Mouse (Mus musculus): ENCODE measurements around the gene Spag9.
A peak's percentile ranks its signal among the peaks of the same experiment; 100 is the strongest.

Gene Spag9

DNA sequence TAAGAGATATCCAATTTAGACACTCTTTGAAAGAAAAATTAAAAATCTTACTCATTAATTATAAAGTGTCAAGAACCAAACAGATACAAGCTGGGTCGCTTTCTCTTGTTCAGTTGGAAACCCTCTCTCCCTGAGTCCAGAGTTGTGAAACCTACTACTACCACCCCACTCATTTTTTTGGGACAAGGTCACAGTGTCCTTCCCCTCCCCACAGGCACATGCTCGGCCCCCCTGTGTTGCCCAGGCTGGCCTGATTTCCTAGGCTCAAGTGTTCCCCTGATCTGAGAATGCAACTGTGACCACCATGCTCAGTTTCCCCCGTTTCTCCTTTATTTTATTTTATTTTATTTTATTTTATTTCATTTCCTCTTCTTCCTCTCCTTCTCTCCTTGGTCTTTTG lies 158.3 kb downstream of the Spag9 start:
- no peak for DNase-seq (ENCODE audit: low spot score)

DNA sequence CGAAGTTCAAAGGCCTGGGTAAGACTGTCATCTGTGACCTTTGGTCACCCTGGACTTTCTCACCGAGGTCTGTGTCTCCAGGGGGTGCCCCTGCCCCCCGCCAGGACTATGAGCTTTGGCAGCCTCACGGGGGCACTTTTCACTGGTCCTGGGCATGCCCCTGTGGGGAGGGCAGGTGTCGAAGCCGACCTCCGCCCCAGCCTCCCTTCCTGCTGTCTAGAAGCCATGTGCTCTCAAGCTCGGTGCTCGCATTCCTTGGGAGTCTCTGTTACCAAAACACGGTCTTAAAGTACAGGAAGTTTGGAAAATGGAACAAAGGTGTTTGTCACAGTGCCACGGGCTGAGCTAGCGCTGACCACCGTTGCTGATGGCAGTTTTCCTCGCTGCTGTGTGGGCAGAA lies 162.6 kb downstream of the Spag9 start:
- DNase-seq (ENCODE audit: low spot score): no peak

DNA sequence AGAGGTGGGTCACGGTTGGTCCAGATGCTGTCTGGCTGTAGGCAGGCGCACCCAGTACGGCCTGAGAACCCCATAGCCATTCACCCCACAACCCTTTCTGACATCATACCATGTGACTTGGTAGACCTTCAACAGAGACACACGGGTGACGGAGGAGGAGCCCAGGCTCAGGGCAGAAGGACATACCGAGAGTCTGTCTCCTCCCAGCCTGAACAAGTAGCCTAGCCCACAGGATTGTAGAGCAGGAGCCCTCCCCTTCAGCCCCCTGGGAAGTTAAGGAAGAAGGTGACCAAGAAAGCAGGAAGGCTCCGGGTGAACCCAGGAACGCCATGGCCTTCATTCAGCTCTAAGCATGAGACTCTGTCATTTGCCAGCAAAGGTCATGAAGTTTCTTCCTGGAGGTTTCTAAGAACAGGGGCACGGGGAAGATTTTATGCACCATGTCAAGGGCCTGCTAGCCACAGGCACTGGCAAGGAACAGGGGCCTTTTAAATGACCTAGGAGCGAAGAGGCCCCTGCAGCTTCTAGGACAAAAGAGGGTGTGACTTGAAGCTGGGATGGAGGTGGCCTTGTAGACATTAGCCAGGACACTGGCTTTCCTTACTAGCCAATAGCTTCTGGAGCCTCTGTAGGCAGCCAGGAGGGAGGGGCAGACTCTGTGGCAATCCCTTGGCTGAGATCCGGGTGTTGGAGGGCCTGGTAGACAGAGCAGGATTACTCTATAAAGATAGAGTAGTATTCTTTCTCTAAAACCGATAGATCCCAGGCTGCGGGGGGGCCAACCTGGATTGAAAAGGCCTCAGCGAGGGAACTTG lies 163.4 kb downstream of the Spag9 start:
- DNase-seq (ENCODE audit: low spot score): peak; percentile 83

DNA sequence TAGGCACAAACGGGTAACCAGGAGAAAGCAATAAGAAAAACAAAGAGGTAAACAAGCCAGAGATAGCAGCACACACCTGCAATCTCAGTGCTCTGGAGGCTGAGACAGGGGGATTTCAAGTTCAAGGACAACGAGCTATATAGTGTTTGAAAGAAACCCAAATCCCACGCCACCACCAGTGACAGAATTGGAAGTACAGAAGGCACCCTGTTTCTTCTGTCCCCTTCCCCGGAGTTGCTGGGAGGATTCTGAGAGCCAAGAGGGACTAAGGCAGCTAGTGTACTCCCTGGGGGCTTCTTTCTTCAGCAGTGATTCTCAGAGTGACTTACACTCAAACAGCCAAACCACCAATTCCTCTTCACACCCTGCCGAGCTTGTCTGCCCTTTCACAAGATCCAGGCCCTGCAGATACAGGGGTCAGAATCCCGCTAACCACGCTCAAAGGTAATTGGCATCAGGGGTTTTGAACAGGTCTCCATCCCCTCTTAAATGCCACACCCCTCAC lies 164.1 kb downstream of the Spag9 start:
- DNase-seq (ENCODE audit: low spot score): no peak

DNA sequence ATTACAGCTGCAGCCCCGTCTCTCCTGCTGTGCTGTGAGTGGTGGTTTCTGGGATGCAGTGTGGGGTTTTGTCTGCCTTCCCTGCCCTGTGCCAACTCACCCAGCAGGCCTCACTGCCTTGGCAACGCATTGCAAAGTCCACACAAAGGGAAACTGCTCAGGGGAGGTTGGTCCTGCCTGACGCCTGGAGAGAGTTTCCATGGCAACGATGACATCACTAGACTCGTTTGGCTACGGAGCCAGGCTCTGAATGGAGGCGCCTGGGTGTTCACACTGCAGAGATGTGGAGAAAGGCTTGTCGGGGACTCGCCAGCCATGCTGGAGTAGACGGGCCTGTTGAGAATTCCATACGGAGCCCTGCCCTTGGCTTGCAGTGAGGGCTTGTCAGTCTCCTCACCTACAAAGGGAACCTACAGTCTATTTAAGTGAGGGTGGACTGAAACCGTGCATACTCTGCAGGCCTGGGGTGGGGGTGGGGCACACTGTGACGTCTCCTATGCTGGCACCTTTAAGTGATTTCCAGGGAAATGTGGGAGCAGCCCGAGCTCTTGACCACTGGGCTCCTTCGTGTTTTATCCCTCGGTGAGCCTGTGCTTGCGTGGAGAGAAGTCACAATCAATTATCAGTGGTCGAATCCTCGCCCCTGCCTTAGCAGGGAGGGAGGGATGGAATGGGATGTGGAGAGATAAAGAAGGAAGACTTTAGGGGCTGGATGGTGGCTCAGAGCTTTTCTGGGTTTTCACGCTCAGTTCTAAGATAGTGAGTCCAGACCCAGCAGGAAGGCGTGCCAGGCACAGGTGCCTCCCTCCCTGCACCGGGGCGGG lies 164.8 kb downstream of the Spag9 start:
- DNase-seq (ENCODE audit: low spot score): peak; percentile 98

DNA sequence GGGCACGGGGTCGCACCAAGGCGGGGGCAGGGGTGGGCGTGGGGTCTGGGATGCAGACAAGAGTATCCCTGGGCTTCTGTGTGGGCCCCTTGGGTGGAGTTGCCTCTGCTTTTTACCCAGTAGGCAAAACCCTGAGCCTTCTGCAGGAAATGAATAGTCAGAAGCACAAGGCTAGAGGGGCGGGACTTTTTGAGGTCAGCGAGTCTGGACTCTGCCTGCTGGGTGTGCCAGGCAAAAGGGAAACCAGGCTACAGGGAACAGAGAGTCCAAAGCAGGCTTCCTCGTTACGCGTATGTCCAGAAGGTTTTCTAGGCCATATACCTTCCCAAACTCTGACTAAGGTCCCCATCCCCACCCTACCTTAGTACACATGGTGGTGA lies 165.4 kb downstream of the Spag9 start:
- DNase-seq (ENCODE audit: low spot score): peak; percentile 86

DNA sequence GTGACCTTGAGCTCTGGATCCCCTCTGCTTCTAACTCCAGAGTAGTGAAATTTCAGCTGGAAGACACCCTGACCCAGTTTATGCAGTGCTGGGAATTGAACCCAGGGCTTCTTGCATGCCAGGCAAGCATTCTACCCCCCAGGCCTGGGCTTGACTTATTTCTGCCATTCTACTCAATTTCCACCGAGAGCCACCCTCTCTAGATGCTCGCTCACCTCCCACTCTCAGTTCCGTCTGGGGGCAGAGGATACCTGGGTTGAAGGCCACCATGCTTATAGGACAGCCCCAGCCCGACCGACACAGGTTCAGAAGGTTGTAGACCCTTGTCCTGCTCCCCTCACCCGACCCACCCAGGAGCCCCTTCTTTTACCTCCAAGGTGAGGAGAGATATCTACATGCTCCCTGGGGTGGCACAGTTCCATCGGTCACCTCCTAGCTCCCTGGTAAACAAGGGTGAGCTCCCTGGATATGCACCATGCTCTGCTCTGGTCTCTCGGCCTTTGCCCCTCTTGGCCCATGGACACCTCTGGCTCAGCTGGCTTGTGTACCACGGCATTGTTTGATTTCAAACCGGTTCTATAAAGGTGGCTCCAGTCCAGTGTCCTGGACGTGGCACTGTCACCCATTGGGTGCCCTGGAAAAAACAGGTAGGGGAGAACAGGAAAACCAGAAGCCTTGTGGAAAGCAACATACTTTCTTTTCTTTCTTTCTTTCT lies 166.1 kb downstream of the Spag9 start:
- no peak for DNase-seq (ENCODE audit: low spot score)

DNA sequence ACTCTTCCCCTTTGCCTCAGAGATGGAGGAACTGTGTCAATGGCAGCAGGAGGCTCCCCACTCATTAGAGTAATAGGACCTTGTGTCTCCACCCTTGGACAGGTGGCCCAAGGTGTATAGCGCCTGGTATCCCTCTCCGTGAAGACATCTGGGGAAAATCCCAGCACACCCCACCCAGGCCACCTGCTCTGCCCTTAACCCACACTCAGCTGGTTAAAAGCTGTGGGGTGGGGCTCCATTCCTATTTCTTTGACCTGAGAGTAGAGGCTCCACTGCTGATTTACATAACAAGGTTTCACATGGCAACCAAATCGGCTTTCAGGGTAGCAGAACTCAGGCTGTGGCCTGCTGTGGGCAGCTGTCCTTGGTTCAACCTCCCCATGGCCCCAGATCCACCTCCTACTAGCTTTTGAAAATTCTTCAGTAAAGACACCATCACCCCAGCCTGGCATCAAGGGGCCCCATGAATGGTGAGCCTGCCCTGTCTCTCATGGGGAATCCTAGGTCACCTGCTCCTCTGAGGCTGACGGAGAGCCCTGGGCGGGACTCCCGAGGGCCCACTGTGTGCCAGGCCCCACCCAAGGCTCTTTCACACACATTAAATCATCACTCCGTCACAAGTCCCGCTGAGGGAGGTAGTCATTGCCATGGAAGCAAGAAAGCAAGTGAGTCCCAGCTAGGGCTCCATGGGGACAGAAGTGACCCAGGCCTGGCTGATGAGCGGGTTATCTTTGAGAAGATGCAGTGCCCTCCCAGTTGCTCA lies 167.3 kb downstream of the Spag9 start:
- no peak for DNase-seq (ENCODE audit: low spot score)

DNA sequence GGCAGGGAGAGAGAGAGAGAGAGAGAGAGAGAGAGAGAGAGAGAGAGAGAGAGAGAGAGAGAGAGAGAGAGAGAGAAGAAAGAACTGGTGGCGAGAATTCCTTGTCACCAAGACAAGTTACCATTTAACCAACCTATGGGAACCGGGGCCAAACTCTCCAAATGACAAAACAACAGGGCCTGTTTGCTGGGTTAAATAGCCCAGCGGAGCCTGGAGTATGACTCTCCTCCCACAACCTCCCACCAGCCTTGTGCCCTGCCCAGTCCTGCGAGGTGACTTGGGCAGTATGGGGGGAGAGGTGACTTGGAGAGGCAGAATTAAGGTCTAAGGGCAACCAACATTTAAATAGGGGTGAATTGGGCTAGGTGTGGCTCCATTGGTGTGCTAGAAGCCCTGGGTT lies 169.9 kb downstream of the Spag9 start:
- DNase-seq (ENCODE audit: low spot score): no peak

DNA sequence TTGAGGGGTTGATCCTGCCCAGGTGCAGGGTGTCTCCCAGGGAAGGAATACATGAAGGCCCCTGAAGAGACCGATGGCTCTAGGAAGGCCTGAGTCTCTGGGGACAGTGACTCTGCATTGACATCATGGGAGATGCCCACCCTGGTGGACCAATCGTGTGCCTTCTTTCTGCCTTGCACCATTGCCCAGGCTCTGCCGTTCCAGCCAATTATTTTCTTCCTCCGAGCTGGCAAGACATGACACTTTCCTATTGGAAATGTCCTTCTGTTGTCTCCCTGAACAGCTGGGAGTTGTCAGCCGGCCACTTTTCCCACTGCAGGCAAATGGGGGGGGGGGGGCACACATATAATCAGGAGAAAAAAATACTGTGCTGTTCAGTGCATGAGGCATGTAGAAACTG lies 172.3 kb downstream of the Spag9 start:
- no peak for DNase-seq (ENCODE audit: low spot score)

DNA sequence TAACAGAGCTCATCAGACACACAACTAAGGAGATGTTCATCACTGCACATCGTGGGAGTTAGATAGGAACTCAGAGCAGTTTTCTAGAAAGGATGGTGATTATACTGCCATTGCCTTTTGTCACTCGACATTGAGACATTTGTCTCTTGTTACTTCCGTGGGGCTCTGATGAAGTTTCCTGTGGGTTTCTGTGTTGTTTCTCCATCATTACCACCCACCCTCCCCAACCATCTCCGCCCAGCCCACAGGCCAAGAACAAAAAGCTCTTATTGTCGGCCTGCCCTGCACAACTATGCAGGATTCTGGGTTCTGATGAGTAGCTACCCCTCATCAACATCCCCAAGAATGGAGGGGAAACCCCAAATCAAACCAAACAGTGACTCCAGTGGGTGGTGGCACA lies 173.7 kb downstream of the Spag9 start:
- DNase-seq (ENCODE audit: low spot score): no peak

DNA sequence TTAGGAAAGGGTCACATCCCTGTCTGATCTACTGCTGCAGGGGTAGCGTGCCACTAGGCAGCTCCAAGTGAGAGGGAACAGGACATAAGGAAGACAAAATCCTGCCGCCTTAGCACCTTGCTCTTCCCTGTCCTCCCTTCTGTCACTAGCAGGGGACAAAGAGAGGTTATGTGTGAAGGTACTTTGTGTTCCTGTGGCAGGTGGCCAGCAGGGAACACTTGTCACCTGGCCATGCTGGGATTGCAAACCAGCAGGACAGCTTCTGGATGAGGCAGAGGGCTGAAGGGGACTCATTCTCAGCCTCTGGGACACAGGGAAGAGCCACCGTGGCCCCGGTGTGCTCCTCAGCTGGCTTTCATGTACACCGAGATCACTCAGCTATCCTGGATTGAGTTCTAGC lies 175.8 kb downstream of the Spag9 start:
- DNase-seq (ENCODE audit: low spot score): no peak

DNA sequence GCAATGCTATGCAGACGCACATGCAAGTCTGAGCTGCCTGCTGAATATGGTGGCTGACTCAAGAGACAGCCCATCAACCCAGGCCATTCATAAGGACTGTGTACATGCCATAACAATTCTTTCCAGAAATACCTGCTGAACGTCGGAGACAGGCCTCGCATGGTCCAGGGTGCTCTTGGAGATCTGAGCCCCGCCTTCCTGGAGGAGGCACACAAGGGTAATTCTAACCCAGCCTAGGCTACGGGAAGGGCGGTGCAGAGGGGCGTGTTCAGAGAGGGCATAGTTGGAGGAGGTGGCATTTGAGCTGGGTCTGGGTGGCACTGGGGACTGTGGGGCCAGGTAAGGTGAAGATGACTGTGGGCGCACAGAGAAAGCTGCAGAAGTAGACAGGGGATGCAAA lies 176.3 kb downstream of the Spag9 start:
- no peak for DNase-seq (ENCODE audit: low spot score)

DNA sequence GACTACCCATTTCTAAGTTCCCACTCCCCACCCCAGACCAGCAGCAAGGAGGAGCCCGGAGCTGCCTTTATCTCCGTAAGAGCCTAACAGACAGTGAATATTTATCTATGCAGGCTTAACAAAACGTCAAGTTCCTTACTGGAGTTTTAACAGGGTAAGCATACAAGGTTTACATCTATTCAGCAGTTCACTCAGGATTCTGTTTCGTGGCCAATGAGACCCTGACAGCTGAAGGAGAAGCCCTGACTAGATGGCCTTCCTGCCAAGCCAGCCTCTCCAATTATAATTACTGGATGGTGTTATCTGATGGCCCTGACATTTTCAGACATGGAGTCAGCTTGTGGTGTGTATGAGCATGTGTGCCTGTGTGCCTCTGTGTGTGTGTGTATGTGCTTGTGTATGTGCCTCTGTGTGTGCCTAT lies 177.8 kb downstream of the Spag9 start:
- DNase-seq (ENCODE audit: low spot score): no peak

DNA sequence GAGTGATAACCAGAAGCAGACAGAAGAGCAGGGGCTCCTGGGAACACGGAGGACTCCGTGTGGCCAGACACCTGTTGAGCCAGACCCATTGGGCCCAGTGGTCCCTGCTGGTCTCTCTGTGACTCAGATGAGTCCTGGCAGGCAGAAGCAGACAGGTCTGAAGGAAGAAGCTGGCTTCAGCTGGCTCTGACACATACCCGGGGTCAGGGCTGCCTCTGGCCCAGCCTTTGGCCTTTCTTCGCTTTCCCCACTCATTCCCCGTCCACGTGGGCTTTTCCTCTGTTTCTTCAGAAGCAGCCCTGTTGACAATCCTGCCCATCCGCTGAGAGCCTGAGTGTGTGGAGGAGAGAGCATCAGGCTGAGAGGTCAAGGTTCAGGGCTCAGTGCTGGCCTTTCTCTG lies 179.4 kb downstream of the Spag9 start:
- DNase-seq (ENCODE audit: low spot score): peak; percentile 19

Data from MN1 (cell line).